Mouse (Mus musculus): ENCODE data around the gene Slc16a3. TPM values are rescaled to one million over a fixed set of nuclear protein-coding genes. Genes with fewer than 3 reads are reported as not detected.
A peak's percentile ranks its signal among the peaks of the same experiment; 100 is the strongest.

Slc16a3 gene
- polyA plus RNA-seq, 1 experiment from 2014 or later, result 10.0 TPM

DNA sequence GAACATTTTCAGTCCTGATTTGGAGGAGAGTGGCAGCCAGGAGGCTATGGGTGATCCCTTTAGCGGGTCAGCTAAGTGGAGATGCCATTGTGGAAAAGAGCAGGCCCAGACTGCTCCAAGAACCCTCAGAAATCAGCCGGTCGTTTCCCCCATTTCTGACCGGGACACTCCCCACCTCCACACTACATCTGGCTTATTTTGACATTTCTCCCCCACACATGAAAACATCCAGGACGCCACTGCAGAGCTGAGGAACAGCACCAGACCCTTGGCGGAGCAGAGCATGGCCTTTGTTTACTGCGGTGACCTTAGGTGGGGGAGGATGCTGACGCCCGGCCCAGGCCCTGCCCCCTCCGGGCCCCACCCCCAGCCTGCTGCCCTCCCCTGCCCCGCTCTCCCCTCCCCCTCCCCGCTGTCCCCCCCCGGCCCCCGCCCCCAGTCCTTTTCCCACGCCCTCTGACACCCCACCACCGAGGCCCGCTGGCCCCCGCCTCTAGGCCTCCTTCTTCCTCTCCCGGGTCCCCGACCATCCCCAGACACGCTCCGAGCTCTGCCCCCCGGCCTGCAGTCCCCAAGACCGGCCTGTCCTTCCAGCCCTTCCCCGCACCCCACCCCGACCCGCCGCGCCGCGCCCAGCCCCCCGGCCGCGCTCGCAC lies 42.0 kb downstream of the Slc16a3 start:
- Histone ChIP-seq H3K36me3 (ENCODE audit: control insufficient read depth, insufficient read depth, low read length) (0 out of 2 replicates have a peak, but pooled peaks cover 5% of the 10 kb centered on the region), H3K27me3 (ENCODE audit: control insufficient read depth, insufficient read depth, low read length) (no peaks in the 10 kb centered on the region), H3K9me3 (ENCODE audit: control insufficient read depth, low read length) (no peaks in the 10 kb centered on the region), H3K9ac (ENCODE audit: low read length) (peak overlapping the region; percentile 100), H3K4me3 (ENCODE audit: low read depth, low read length) (peak overlapping the region; percentile 100), H3K4me2 (replicated peaks; ENCODE audit: low read depth) (peak overlapping the region; percentile 80), H3K4me1 (replicated peaks; ENCODE audit: control insufficient read depth, insufficient read depth) (peaks cover 16% of the 10 kb centered on the region), H3K27ac (replicated peaks) (peak overlapping the region; percentile 98)
- DNase-seq (ENCODE audit: low spot score) (peak; percentile 65), ATAC-seq (ENCODE audit: low FRiP score, low TSS enrichment) (peak; percentile 40)
- 1% methylated on average over 14 of the region's 35 CpGs for WGBS
- no peak for TF ChIP-seq CTCF (IDR thresholded peaks at IDR 0.05; ENCODE audit: low read depth)
- no peak for TF ChIP-seq EP300 (optimal IDR thresholded peaks at IDR 0.05)

DNA sequence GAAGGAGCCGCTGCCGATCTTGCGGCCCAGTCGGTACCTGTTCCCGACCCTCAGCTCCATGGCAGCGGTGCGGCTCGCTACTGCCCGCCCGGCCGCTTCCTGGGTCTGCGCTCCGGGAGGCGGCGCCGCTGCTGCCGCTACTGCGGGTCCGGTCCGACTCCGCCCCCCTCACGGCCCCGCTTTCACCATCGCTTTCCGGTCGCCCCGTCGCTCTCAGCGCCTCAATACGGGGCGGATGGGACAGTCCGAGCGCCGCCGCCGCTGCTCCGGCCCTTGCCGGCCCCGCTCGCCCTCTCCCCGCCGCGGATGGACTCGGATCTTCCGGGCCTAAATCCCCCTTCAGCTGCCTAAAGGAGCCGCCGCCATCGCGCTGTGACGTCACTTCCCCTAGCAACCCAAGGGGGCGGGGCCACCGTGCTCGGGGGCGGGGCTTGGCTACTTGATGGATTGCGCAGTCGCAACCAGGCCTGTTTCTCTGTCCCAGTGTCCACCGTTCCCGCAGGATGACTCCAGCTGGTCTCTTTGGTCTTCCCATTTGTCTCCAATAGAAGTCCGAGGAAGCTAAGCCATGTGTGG lies 42.8 kb downstream of the Slc16a3 start, which contains the start of gene Csnk1d:
Gene Csnk1d, minus strand, starts transcription at position 380 of the 576 bp plus-strand sequence.
- peak; percentile 99 for DNase-seq (ENCODE audit: low spot score)
- TF ChIP-seq EP300 (optimal IDR thresholded peaks at IDR 0.05) (peak; percentile 92), CTCF (IDR thresholded peaks at IDR 0.05; ENCODE audit: low read depth) (0 out of 2 replicates have a peak, but pooled peaks have one; percentile 16)
- WGBS, result under 1% methylated on average over 52 of the region's 59 CpGs
- H3K36me3 ChIP-seq (ENCODE audit: control insufficient read depth, insufficient read depth, low read length), result 0 out of 2 replicates have a peak, but pooled peaks cover 2% of the 10 kb centered on the region
- no peaks in the 10 kb centered on the region for H3K9me3 ChIP-seq (ENCODE audit: control insufficient read depth, low read length)
- peak within 1 kb of the TSS; percentile 98 for H3K27ac ChIP-seq (replicated peaks)
- H3K9ac ChIP-seq (ENCODE audit: low read length), result peak within 1 kb of the TSS; percentile 100
- peak within 1 kb of the TSS; percentile 100 for H3K4me3 ChIP-seq (ENCODE audit: low read depth, low read length)
- H3K4me2 ChIP-seq (replicated peaks; ENCODE audit: low read depth), result peak within 1 kb of the TSS; percentile 80
- H3K4me1 ChIP-seq (replicated peaks; ENCODE audit: control insufficient read depth, insufficient read depth), result peaks cover 16% of the 10 kb centered on the region
- H3K27me3 ChIP-seq (ENCODE audit: control insufficient read depth, insufficient read depth, low read length), result no peaks in the 10 kb centered on the region
- peak; percentile 87 for ATAC-seq (ENCODE audit: low FRiP score, low TSS enrichment)

DNA sequence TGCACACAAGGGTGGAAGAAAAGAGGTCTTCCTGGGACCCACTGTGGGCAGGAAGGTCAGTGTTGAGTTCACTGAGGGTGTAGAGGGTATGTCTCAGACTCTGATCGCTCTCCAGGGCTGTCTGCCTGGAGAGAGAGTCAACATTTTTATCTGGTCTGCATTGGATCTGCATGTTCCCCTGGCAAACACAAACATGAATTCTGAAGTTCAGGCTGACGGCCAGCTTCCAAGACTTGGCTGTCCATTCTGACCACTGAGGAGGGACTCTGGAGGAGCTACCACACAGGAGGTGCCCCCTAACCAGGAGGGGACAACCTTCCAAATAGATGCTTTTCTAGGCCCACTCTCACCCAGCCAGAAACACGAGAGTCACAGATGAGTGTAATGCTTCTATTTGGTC lies 43.5 kb downstream of the Slc16a3 start:
- peak overlapping the region; percentile 100 for H3K4me3 ChIP-seq (ENCODE audit: low read depth, low read length)
- peaks cover 16% of the 10 kb centered on the region for H3K4me1 ChIP-seq (replicated peaks; ENCODE audit: control insufficient read depth, insufficient read depth)
- H3K4me2 ChIP-seq (replicated peaks; ENCODE audit: low read depth), result peak overlapping the region; percentile 68
- H3K36me3 ChIP-seq (ENCODE audit: control insufficient read depth, insufficient read depth, low read length), result no peaks in the 10 kb centered on the region
- WGBS, result 49% methylated on average over 3 of the region's 3 CpGs
- H3K9me3 ChIP-seq (ENCODE audit: control insufficient read depth, low read length), result no peaks in the 10 kb centered on the region
- peak overlapping the region; percentile 100 for H3K9ac ChIP-seq (ENCODE audit: low read length)
- no peaks in the 10 kb centered on the region for H3K27me3 ChIP-seq (ENCODE audit: control insufficient read depth, insufficient read depth, low read length)
- DNase-seq (ENCODE audit: low spot score) (peak; percentile 19), ATAC-seq (ENCODE audit: low FRiP score, low TSS enrichment) (no peak)
- peak overlapping the region; percentile 98 for H3K27ac ChIP-seq (replicated peaks)
- TF ChIP-seq EP300 (optimal IDR thresholded peaks at IDR 0.05), result no peak
- no peak for TF ChIP-seq CTCF (IDR thresholded peaks at IDR 0.05; ENCODE audit: low read depth)

DNA sequence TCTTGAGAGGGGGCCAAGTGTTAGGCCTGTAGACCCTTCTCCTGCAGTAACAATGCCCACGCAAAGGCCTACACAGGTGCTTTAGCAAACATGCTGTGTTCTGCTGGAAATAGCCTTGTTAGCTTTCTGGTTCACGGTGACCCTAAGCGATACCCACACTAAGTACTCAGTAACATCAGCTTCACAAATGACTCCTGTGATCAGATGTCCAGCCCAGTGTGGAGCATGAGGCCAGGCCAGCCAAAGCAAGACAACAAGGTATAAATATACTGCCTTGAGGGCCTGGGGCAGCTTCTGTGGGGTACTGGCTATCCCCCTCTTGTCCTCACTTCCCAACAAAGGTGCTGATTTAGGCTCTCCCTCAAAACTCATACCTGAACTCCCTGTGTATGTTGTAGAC lies 44.8 kb downstream of the Slc16a3 start:
- H3K4me1 ChIP-seq (replicated peaks; ENCODE audit: control insufficient read depth, insufficient read depth), result peaks cover 16% of the 10 kb centered on the region
- ATAC-seq (ENCODE audit: low FRiP score, low TSS enrichment) (no peak), DNase-seq (ENCODE audit: low spot score) (no peak)
- H3K4me2 ChIP-seq (replicated peaks; ENCODE audit: low read depth), result no peak overlapping the region
- H3K9ac ChIP-seq (ENCODE audit: low read length), result no peak overlapping the region
- no peaks in the 10 kb centered on the region for H3K36me3 ChIP-seq (ENCODE audit: control insufficient read depth, insufficient read depth, low read length)
- TF ChIP-seq CTCF (IDR thresholded peaks at IDR 0.05; ENCODE audit: low read depth) (no peak), EP300 (optimal IDR thresholded peaks at IDR 0.05) (no peak)
- no peak overlapping the region for H3K27ac ChIP-seq (replicated peaks)
- H3K4me3 ChIP-seq (ENCODE audit: low read depth, low read length), result no peak overlapping the region
- 97% methylated on average over 3 of the region's 3 CpGs for WGBS
- no peaks in the 10 kb centered on the region for H3K27me3 ChIP-seq (ENCODE audit: control insufficient read depth, insufficient read depth, low read length)
- H3K9me3 ChIP-seq (ENCODE audit: control insufficient read depth, low read length), result no peaks in the 10 kb centered on the region

DNA sequence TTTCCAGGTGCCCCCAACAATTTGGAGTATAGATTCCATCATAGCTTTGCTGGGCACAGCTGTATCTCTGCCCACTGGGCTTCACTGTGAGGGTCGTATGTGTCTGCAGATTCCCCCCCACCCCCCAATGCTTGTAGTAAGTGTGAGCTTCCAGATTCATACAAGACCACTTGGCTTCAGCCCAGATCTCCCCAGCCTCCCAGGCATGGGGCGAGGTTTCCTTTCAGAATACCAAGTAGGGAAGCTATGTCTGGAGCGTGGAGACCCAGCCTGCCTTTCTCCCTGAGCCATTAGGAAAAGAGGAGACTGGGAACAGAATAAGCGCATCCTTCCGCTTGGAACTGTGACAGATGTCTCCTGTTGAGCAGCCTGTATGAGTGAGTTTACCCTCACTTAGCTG lies 45.3 kb downstream of the Slc16a3 start:
- H3K27me3 ChIP-seq (ENCODE audit: control insufficient read depth, insufficient read depth, low read length), result no peaks in the 10 kb centered on the region
- TF ChIP-seq CTCF (IDR thresholded peaks at IDR 0.05; ENCODE audit: low read depth), result no peak
- TF ChIP-seq EP300 (optimal IDR thresholded peaks at IDR 0.05), result no peak
- 73% methylated on average over 5 of the region's 5 CpGs for WGBS
- peaks cover 12% of the 10 kb centered on the region for H3K4me1 ChIP-seq (replicated peaks; ENCODE audit: control insufficient read depth, insufficient read depth)
- no peak overlapping the region for H3K27ac ChIP-seq (replicated peaks)
- no peak for ATAC-seq (ENCODE audit: low FRiP score, low TSS enrichment)
- no peak overlapping the region for H3K9ac ChIP-seq (ENCODE audit: low read length)
- no peak overlapping the region for H3K4me3 ChIP-seq (ENCODE audit: low read depth, low read length)
- DNase-seq (ENCODE audit: low spot score), result no peak
- no peaks in the 10 kb centered on the region for H3K9me3 ChIP-seq (ENCODE audit: control insufficient read depth, low read length)
- H3K36me3 ChIP-seq (ENCODE audit: control insufficient read depth, insufficient read depth, low read length), result no peaks in the 10 kb centered on the region
- no peak overlapping the region for H3K4me2 ChIP-seq (replicated peaks; ENCODE audit: low read depth)

DNA sequence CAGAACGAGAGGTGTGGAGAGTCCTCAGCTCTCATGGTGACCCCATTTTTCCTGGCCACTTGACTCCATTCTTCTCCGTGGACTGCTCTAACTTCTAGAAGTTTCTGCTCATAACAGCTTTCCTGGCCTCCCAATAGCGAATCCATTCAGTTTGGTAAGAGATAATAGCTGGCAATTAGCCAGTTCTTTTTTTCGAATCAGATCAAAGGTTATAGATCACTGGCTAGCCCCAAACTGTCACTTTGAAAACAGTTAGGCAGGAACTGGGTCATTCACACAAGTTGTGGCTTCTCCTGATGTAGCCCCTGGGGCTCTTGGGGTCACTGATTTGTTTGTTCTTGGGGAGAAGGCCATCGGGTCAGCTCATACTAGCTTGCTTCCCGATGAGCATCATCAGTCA lies 46.5 kb downstream of the Slc16a3 start:
- no peak overlapping the region for H3K4me3 ChIP-seq (ENCODE audit: low read depth, low read length)
- WGBS, result 81% methylated on average over 6 of the region's 6 CpGs
- H3K9me3 ChIP-seq (ENCODE audit: control insufficient read depth, low read length), result no peaks in the 10 kb centered on the region
- H3K27ac ChIP-seq (replicated peaks), result no peak overlapping the region
- H3K36me3 ChIP-seq (ENCODE audit: control insufficient read depth, insufficient read depth, low read length), result no peaks in the 10 kb centered on the region
- no peak overlapping the region for H3K4me2 ChIP-seq (replicated peaks; ENCODE audit: low read depth)
- DNase-seq (ENCODE audit: low spot score), result no peak
- no peak overlapping the region for H3K9ac ChIP-seq (ENCODE audit: low read length)
- peaks cover 4% of the 10 kb centered on the region; the same call in 1 of the 2 replicates for H3K4me1 ChIP-seq (replicated peaks; ENCODE audit: control insufficient read depth, insufficient read depth)
- no peaks in the 10 kb centered on the region for H3K27me3 ChIP-seq (ENCODE audit: control insufficient read depth, insufficient read depth, low read length)
- no peak for TF ChIP-seq EP300 (optimal IDR thresholded peaks at IDR 0.05)
- TF ChIP-seq CTCF (IDR thresholded peaks at IDR 0.05; ENCODE audit: low read depth), result no peak
- ATAC-seq (ENCODE audit: low FRiP score, low TSS enrichment), result no peak
